Mouse (Mus musculus) CD8-positive naive resting alpha-beta T cell, adult 57 days (primary cell): Measurements from ENCODE around the gene Mptx2. TPM values are rescaled to one million over a fixed set of nuclear protein-coding genes. Genes with fewer than 3 reads are reported as not detected.

Experiments
- total RNA-seq: library from RNA; stranded (reverse); gene quantifications from one replicate; pipeline ENCODE4 v1.2.4, GENCODE M21; 2023

The Mptx2 gene
- total RNA-seq = not detected

GRCm38 (mm10) chr1:173277677-173278076, at the start of gene Mptx2:
Gene Mptx2, minus strand, starts transcription at chr1:173277777.

GRCm38 (mm10) chr1:173265701-173266100, 11.9 kb downstream of the Mptx2 start, which contains the start of gene Olfr418:
Gene Olfr418, plus strand, starts transcription at chr1:173266001.

GRCm38 (mm10) chr1:173227081-173227480, 50.5 kb downstream of the Mptx2 start, which contains the start of gene Fcer1a:
Gene Fcer1a, minus strand, starts transcription at chr1:173227214.

Other genes with a start within 250 kb of the Mptx2 start
- gene Olfr1408, start 140.4 kb downstream of the Mptx2 start, total RNA-seq = not detected
- gene Olfr1406, start 87.1 kb downstream of the Mptx2 start, total RNA-seq = not detected
- not detected for gene Olfr218, start 80.0 kb downstream of the Mptx2 start, total RNA-seq
- not detected for gene Olfr1404, start 65.4 kb downstream of the Mptx2 start, total RNA-seq
- gene Fcer1a, start 50.6 kb downstream of the Mptx2 start, total RNA-seq = not detected
- not detected for gene Olfr418, start 11.8 kb downstream of the Mptx2 start, total RNA-seq
- not detected for gene Ackr1, start 56.0 kb upstream of the Mptx2 start, total RNA-seq
- 65.8 TPM for gene Aim2, start 73.1 kb upstream of the Mptx2 start, total RNA-seq
- 0.15 TPM for gene Cadm3, start 89.9 kb upstream of the Mptx2 start, total RNA-seq
- gene Ifi206, start 213.3 kb upstream of the Mptx2 start, total RNA-seq = 132 TPM